Mouse (Mus musculus) liver, embryonic 12.5 days (tissue): ENCODE results near the gene Ccdc155. TPM values are rescaled to one million over a fixed set of nuclear protein-coding genes. Genes with fewer than 3 reads are reported as not detected.

Experiments
- ATAC-seq: fragments of 200-750 bp; cut with Nextera tagmentation; 2 replicates; pipeline ENCODE4 v1.8.0; 2017; ENCODE audit warnings: moderate number of reproducible peaks, mild to moderate bottlenecking, moderate library complexity
- H3K27ac ChIP-seq: fragments of 300-500 bp; sonication (generic); 2 replicates; pipeline ENCODE4 v1.5.1; 2016; ENCODE audit warnings: mild to moderate bottlenecking
- H3K27me3 ChIP-seq: fragments of 300-500 bp; sonication (generic); replicated peaks from 2 replicates; pipeline ENCODE4 v1.6.1; 2016; ENCODE audit warnings: mild to moderate bottlenecking, moderate library complexity
- H3K36me3 ChIP-seq: fragments of 300-500 bp; sonication (generic); 2 replicates; pipeline ENCODE4 v1.6.1; 2016; ENCODE audit warnings: mild to moderate bottlenecking, moderate library complexity
- H3K4me1 ChIP-seq: fragments of 300-500 bp; sonication (generic); 2 replicates; pipeline ENCODE4 v1.6.1; 2016
- H3K4me2 ChIP-seq: fragments of 300-500 bp; sonication (generic); 2 replicates; pipeline ENCODE4 v1.6.1; 2016; ENCODE audit warnings: mild to moderate bottlenecking, moderate library complexity
- H3K4me3 ChIP-seq: fragments of 300-500 bp; sonication (generic); 2 replicates; pipeline ENCODE4 v1.5.1; 2016; ENCODE audit warnings: mild to moderate bottlenecking, moderate library complexity
- H3K9ac ChIP-seq: fragments of 300-500 bp; sonication (generic); 2 replicates; pipeline ENCODE4 v1.6.1; 2016; ENCODE audit warnings: mild to moderate bottlenecking, moderate library complexity
- H3K9me3 ChIP-seq: fragments of 300-500 bp; sonication (generic); replicated peaks from 2 replicates; pipeline ENCODE4 v1.6.1; 2016; ENCODE audit warnings: mild to moderate bottlenecking, moderate library complexity
- WGBS: fragments of 180-500 bp; shearing (Covaris S2); methylation state at CpG from one replicate; pipeline ENCODE4 v1.1.7; 2016; ENCODE audit not compliant: insufficient replicate concordance; 5-methylcytosine and 5-hydroxymethylcytosine counted together
- polyA plus RNA-seq: library from polyadenylated mRNA; unstranded; fragments of >200 nt; fragmentation: Nextera tagmentation; extraction: Ambion mirVana; gene quantifications from 2 replicates; pipeline ENCODE4 v1.2.1, GENCODE M21; 2016

Ccdc155 gene
- polyA plus RNA-seq, 1 experiment from 2014 or later: 0.07 TPM

- Histone ChIP-seq H3K9ac (peak overlapping the region; percentile 45), H3K4me3 (peak overlapping the region; percentile 8; the same call in 1 of the 2 replicates), H3K9me3 (no peaks in the 10 kb centered on the region), H3K4me2 (peak overlapping the region; percentile 59), H3K27ac (no peak overlapping the region), H3K4me1 (peaks cover 56% of the 10 kb centered on the region), H3K27me3 (peaks cover 7% of the 10 kb centered on the region; the same call in 1 of the 2 replicates), H3K36me3 (peaks cover 15% of the 10 kb centered on the region)
- 47% methylated on average over 29 of the region's 29 CpGs for WGBS
- no peak for ATAC-seq
Observed at GRCm38 (mm10) chr7:45234333-45234841, 29.7 kb upstream of the Ccdc155 start.

GRCm38 (mm10) chr7:45233580-45234332, 29.1 kb upstream of the Ccdc155 start:
- Histone ChIP-seq H3K4me2 (peak overlapping the region; percentile 59), H3K9me3 (no peaks in the 10 kb centered on the region), H3K4me3 (peak overlapping the region; percentile 8; the same call in 1 of the 2 replicates), H3K9ac (peak overlapping the region; percentile 45), H3K36me3 (peaks cover 19% of the 10 kb centered on the region), H3K4me1 (peaks cover 50% of the 10 kb centered on the region), H3K27me3 (peaks cover 7% of the 10 kb centered on the region; the same call in 1 of the 2 replicates), H3K27ac (no peak overlapping the region)
- 50% methylated on average over 20 of the region's 20 CpGs for WGBS
- no peak for ATAC-seq

DNA sequence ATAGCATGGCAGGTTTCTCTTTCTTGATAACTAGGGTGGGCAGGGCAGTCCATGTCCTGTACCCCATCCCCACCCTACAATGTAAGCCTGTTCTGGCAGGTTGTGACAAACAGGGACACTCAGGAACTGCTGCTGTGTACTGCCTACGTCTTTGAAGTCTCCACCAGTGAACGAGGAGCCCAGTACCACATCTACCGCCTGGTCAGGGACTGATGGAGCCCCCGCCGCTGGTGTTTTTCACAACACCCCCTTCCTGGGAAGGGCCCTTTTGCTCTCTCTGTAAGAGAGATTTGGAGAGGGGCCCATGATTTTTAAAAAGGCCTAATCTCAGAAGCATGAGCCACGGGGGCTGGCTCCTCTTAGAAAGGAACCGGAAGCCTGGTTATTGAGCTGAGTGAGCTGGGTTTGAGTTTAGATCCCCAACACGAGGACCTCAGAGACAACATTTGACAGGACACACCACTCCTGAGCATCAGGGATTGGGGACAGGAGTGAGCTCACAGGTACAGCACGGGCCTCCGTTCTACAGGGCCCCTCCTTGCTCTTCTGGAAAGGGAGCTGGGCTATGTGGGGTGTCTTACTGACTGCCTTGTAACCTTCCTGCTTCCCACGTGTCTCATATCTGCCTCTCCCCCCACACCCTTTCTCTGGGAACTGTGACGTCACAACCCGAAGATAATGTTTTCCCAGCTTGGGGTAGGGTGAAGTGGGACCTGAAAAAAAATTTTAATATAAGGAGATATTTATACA, 28.2 kb upstream of the Ccdc155 start:
- 52% methylated on average over 13 of the region's 13 CpGs for WGBS
- Histone ChIP-seq H3K9me3 (no peaks in the 10 kb centered on the region), H3K4me3 (no peak overlapping the region), H3K27ac (no peak overlapping the region), H3K4me1 (peaks cover 41% of the 10 kb centered on the region), H3K9ac (no peak overlapping the region), H3K27me3 (peaks cover 7% of the 10 kb centered on the region; the same call in 1 of the 2 replicates), H3K4me2 (no peak overlapping the region), H3K36me3 (peaks cover 27% of the 10 kb centered on the region)
- ATAC-seq: 0 out of 2 replicates have a peak, but pooled peaks have one; percentile 16

DNA sequence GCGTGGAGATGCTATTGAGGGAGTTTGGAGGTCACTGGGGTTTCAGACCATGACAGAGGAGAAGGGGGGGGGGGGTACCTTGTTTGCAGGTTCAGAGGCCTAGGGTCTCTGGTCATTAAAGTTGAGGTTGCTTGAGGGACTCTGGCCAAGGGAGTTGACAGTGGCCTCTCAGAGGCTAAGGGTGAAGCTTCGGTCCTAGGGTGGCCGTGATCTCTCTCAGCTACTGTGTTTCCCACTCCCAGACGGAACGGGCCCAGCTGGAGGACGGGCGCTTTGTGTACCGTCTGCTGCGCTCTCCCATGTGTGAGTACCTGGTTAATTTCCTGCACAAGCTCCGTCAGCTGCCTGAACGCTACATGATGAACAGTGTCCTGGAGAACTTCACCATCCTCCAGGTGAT, 27.2 kb upstream of the Ccdc155 start:
- no peak overlapping the region for H3K27ac ChIP-seq
- H3K4me3 ChIP-seq: no peak overlapping the region
- no peak overlapping the region for H3K9ac ChIP-seq
- 80% methylated on average over 11 of the region's 11 CpGs for WGBS
- H3K9me3 ChIP-seq: no peaks in the 10 kb centered on the region
- ATAC-seq: no peak
- H3K4me1 ChIP-seq: peaks cover 36% of the 10 kb centered on the region
- no peak overlapping the region for H3K4me2 ChIP-seq
- H3K36me3 ChIP-seq: peaks cover 27% of the 10 kb centered on the region
- peaks cover 7% of the 10 kb centered on the region; the same call in 1 of the 2 replicates for H3K27me3 ChIP-seq

DNA sequence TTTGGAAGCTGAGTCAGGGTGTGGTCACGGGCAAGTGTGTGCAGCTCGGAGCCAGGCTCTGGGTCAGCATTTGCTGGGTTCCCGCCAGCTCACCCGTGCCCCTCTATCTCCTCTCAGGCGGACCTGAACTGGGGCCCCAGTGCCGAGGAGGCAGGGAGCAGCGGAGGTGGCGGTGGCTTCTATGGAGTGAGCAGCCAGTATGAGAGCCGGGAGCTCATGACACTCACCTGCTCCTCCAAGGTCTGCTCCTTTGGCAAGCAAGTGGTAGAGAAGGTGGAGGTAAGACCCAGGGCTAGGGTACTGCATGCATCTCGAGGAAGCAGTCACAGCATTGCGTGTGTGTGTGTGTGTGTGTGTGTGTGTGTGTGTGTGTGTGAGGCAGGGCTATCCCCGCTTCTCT, 26.5 kb upstream of the Ccdc155 start:
- ATAC-seq: no peak

DNA sequence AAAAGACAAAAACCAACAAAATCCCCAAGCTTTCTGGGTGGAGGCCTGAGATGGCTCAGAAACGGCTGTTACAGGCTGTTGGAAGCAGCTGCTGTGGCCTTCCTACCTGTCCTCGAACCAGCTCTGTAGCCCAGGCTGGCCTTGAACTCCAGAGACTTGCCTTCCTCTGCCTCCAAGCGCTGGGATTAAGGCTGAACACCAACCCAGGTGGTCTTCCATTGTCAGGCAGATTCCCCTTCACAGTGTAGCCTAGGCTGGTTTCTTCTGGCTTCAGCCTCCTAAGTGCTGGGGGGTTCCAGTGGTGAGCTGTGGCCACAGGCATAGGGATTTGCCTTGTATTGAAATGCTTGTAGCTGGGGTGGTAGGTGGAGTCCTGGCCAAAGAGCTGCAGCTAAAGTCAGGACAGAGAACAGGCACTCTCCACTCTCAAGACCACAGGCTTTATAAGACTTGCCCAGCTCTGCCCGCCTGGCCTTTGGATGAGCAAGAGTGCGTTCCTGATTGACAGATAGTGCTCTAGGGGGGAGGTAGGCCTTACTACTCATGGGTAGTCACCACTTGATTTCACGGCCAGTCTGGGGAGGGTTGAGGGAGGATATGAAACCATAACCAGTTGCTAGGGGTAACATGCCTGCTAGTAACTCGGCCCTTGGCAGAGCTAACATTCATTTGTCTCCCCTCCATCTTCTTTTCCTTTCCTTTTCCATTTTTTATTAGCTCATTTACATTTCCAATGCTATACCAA, 24.9 kb upstream of the Ccdc155 start:
- H3K36me3 ChIP-seq: peaks cover 36% of the 10 kb centered on the region
- 60% methylated on average over 7 of the region's 7 CpGs for WGBS

More for the DNA sequence above, 26.5 kb upstream of the Ccdc155 start:
- peaks cover 36% of the 10 kb centered on the region for H3K4me1 ChIP-seq
- no peaks in the 10 kb centered on the region for H3K9me3 ChIP-seq
- peaks cover 7% of the 10 kb centered on the region; the same call in 1 of the 2 replicates for H3K27me3 ChIP-seq
- 71% methylated on average over 12 of the region's 12 CpGs for WGBS
- H3K4me3 ChIP-seq: no peak overlapping the region
- no peak overlapping the region for H3K27ac ChIP-seq
- no peak overlapping the region for H3K9ac ChIP-seq
- H3K36me3 ChIP-seq: peaks cover 27% of the 10 kb centered on the region
- no peak overlapping the region for H3K4me2 ChIP-seq

GRCm38 (mm10) chr7:45229046-45229445, 24.4 kb upstream of the Ccdc155 start:
- Histone ChIP-seq H3K4me2 (no peak overlapping the region), H3K4me3 (no peak overlapping the region), H3K9me3 (no peaks in the 10 kb centered on the region), H3K36me3 (peaks cover 36% of the 10 kb centered on the region), H3K9ac (no peak overlapping the region), H3K27me3 (peaks cover 6% of the 10 kb centered on the region; the same call in 1 of the 2 replicates), H3K4me1 (peaks cover 16% of the 10 kb centered on the region), H3K27ac (no peak overlapping the region)
- ATAC-seq: no peak
- 74% methylated on average over 8 of the region's 8 CpGs for WGBS

More for the DNA sequence above, 24.9 kb upstream of the Ccdc155 start:
- Histone ChIP-seq H3K27me3 (peaks cover 6% of the 10 kb centered on the region; the same call in 1 of the 2 replicates), H3K27ac (no peak overlapping the region), H3K9ac (no peak overlapping the region), H3K4me3 (no peak overlapping the region), H3K4me1 (peaks cover 22% of the 10 kb centered on the region), H3K9me3 (no peaks in the 10 kb centered on the region), H3K4me2 (no peak overlapping the region)
- ATAC-seq: no peak

DNA sequence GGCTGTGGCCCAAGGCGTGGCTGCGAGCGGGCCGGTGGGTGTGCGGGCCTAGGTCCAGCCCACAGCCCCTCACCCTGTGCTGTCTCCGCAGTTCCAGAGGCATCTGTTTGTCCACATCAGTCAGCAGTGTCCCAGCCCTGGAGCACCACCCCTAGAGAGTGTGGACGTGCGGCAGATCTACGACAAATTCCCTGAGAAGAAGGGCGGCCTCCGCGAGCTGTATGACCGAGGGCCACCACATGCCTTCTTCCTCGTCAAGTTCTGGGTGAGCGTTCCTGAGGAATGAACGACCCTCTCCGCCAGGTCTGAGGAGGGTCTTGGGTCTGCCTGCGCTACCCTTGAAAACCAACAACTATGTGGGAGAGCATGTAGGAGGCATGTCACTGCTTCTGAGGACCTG, 23.9 kb upstream of the Ccdc155 start:
- Histone ChIP-seq H3K4me2 (no peak overlapping the region), H3K27me3 (peaks cover 6% of the 10 kb centered on the region; the same call in 1 of the 2 replicates), H3K36me3 (peaks cover 38% of the 10 kb centered on the region), H3K9ac (no peak overlapping the region), H3K9me3 (no peaks in the 10 kb centered on the region), H3K4me1 (peaks cover 11% of the 10 kb centered on the region), H3K27ac (no peak overlapping the region), H3K4me3 (no peak overlapping the region)
- 82% methylated on average over 18 of the region's 18 CpGs for WGBS
- ATAC-seq: no peak

GRCm38 (mm10) chr7:45226421-45226820, 21.7 kb upstream of the Ccdc155 start:
- peaks cover 6% of the 10 kb centered on the region; the same call in 1 of the 2 replicates for H3K27me3 ChIP-seq
- no peak overlapping the region for H3K9ac ChIP-seq
- ATAC-seq: no peak
- H3K4me2 ChIP-seq: no peak overlapping the region
- H3K4me3 ChIP-seq: no peak overlapping the region
- H3K9me3 ChIP-seq: no peaks in the 10 kb centered on the region
- H3K27ac ChIP-seq: no peak overlapping the region
- peaks cover 44% of the 10 kb centered on the region for H3K36me3 ChIP-seq
- H3K4me1 ChIP-seq: no peaks in the 10 kb centered on the region
- 84% methylated on average over 5 of the region's 5 CpGs for WGBS

DNA sequence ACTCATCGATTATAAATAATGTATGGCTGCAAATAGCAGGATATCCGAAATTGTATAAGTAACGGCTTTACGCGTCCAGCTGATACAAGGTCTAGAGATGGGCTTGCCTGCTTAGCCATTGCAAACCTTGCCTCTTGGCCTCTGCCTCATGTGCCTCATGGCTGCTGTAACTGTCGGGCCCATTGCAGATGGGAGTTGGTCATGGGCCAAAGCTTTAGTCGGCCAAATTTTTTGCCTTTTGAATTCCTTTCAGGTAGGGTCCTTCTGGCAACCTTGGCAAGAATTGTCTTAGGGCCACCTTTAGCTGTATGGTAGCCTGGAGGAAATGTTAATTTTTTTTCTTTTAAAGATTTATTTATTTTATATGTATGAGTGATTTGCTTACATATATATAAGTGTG, 20.1 kb upstream of the Ccdc155 start:
- Histone ChIP-seq H3K27ac (no peak overlapping the region), H3K9me3 (no peaks in the 10 kb centered on the region), H3K4me1 (no peaks in the 10 kb centered on the region), H3K27me3 (peaks cover 6% of the 10 kb centered on the region; the same call in 1 of the 2 replicates), H3K4me3 (no peak overlapping the region), H3K9ac (no peak overlapping the region), H3K36me3 (peaks cover 47% of the 10 kb centered on the region), H3K4me2 (no peak overlapping the region)
- ATAC-seq: no peak
- WGBS: 79% methylated on average over 7 of the region's 7 CpGs

DNA sequence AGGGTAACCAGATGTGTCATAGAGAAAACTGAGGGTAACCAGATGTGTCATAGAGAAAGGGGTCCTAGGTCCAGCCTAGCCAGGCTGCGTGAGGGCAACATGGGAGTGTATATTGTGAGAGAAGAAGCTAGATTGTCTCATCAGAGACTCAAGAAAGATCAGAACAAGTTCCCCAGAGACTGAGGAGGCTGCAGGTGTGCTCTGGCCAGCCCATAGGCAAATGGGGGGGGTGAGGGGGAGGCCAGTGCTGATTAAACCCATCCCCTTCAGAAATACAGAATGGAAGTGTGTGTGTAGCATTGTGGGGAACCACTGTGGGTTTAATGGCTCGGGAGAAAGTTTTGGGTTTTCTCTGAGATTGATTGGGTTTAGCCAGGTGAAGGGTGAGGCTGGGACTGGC, 17.0 kb upstream of the Ccdc155 start:
- no peak overlapping the region for H3K4me3 ChIP-seq
- no peak overlapping the region for H3K4me2 ChIP-seq
- H3K9ac ChIP-seq: no peak overlapping the region
- no peak for ATAC-seq
- 42% methylated on average over 2 of the region's 2 CpGs for WGBS
- H3K27me3 ChIP-seq: peaks cover 17% of the 10 kb centered on the region
- peaks cover 11% of the 10 kb centered on the region; the same call in 1 of the 2 replicates for H3K4me1 ChIP-seq
- no peaks in the 10 kb centered on the region for H3K9me3 ChIP-seq
- no peak overlapping the region for H3K27ac ChIP-seq
- H3K36me3 ChIP-seq: peaks cover 44% of the 10 kb centered on the region
